Mouse (Mus musculus) bone marrow macrophage, adult 2 months (primary cell): ENCODE data around the gene Nbea.

Source experiments
- CTCF ChIP-seq: IDR thresholded peaks from 2 replicates; pipeline ENCODE4 v1.5.1; 2012; ENCODE audit warnings: low read depth, mild to moderate bottlenecking, low read length, moderate library complexity
- POLR2A ChIP-seq: IDR thresholded peaks from 2 replicates; pipeline ENCODE4 v1.6.1; 2012; ENCODE audit warnings: mild to moderate bottlenecking, low read depth, low read length, borderline replicate concordance

- TF ChIP-seq POLR2A (no peak), CTCF (no peak)
Measured at GRCm38 (mm10) chr3:55789856-55790255, 393.6 kb downstream of the Nbea start.
